Mouse (Mus musculus) left cerebral cortex, postnatal 36 days (tissue): ENCODE results near the gene Rab33b. TPM values are rescaled to one million over a fixed set of nuclear protein-coding genes. Genes with fewer than 3 reads are reported as not detected.

Experiments used
- DNase-seq, 2 experiments: peaks; one replicate each; pipeline ENCODE4 v3.0.0; 2021 to 2022; ENCODE audit warnings: low spot score in 2 of 2, mixed read lengths in 1 of 2
- intact Hi-C: fragments of 180-260 bp; cut with DNase I; formaldehyde crosslinking; loops from one replicate; pipeline ENCODE4 v1.15.1; 2025
- total RNA-seq, 2 experiments: library from RNA; stranded (reverse); gene quantifications; 2 replicates each; pipeline ENCODE4 v1.2.3; 2021

Rab33b gene
- total RNA-seq, 2 experiments from 2014 or later, result 18.8 to 25.5 TPM

DNA sequence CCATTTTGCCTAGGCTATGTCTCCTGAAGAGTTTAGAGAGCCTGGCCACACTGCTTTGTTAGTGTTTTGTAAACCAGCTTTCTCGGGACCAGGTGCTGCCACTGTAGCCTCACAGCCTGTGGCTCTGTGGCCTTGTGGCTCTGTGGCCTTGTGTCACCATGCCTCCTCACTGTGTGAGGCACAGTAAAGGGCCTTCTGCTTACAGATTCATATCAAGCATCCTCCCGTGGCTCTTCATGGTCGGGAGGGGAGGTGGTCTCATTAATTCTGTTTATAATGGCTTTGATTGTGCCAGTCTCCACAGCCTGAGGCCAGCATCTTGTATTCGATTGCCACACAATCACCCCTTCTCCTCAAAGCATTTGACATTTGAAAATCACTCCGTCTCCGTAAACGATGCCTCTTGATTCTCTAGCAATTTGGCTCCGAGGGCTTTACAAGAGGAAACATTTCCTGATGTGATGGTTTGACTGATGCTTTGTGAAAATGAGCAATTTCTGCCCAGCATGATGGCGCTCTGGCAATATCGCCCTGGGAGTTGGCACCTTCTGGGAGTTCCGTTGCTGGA, 20.7 kb downstream of the Rab33b start:
- no peak for DNase-seq
- intact Hi-C loops, result no loop called here

DNA sequence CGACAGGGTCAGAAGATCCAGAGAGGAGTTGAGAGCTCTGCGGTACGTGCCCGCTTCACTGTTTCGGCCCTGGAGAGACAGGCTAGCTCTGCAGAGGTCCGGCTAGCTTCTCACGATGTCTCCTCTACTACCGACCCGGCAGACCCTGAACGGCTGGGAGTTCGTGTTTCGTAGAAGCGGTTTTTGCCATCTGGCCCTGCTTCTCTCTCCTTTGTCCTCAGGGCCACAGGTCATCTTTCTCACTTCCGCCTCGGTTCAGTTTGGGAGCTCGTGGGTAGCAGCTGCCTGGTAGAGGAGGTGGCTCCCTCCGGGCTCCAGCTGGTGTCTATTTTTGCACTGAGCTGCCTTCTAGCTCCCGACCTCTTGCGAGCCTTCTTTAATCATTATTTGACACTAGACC, 21.7 kb downstream of the Rab33b start:
- intact Hi-C loops, result no loop called here
- no peak for DNase-seq

DNA sequence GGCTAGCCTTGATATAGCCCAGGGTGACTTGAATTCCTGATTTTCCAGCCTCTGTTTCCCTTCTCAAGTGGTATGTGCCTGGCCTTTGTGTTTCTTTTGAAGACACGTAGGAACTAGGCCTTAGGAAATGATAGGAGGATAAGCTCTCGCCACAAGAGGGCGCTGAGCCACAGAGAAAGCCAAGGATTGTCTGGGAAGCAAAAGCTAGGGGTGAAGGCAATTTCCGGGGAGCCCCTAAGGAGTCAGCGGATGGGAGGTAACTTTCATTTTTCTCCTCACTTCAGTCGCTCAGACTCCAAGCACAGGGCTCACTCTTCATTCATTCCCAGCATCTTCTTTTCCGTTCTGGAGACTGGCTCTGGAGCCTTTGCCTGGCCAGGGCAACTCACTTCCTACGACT, 27.2 kb downstream of the Rab33b start:
- intact Hi-C loops, result loop anchor here (2.0 kb wide), 2 partner anchors 142 to 732 kb away; no protein-coding TSS in a partner anchor
- DNase-seq, result peak; percentile 48 to 76

DNA sequence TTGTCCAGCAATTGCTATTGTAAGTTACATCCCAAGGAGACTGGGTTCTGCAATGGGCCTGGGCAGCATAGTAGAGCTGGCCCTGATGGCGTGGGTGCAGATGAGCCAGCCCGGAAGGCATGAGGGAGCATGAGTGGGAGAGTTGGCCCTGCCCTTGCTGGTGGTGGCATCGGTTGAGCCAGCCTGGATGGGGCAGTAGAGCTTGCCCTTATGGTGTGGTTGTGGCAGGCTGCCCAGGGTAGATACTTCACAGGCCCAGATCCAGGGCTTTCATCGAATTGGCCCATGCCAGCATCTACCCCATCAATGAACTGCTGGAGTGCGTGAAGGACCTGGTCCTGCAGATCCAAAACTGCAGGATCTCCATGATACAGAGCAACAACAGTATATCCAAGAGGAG, 28.3 kb downstream of the Rab33b start:
- no peak for DNase-seq
- intact Hi-C loops, result loop anchor here (2.0 kb wide), 2 partner anchors 141 to 731 kb away; no protein-coding TSS in a partner anchor

DNA sequence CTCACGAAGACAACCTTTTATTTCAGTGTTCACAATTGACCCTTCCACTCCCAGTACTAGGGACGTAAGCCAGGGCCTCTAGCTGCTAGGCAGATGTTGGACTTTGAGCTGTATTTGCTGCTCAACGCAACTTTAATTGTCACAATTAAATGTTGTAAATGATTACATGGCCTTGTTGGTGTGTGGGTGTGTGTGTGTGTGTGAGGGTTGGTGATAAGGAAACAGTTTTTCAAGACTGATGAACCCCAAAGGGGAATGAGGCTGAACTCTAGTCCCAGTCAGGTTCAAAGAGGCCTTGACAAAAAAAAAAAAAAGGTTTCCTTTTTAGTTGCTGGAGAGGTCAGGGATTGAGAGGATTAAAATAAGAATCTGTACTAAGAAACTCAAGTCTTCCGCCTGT, 33.7 kb downstream of the Rab33b start:
- intact Hi-C loops, result loop anchor here (2.0 kb wide), 1 partner anchor 41 kb away; no protein-coding TSS in a partner anchor
- DNase-seq, result no peak

DNA sequence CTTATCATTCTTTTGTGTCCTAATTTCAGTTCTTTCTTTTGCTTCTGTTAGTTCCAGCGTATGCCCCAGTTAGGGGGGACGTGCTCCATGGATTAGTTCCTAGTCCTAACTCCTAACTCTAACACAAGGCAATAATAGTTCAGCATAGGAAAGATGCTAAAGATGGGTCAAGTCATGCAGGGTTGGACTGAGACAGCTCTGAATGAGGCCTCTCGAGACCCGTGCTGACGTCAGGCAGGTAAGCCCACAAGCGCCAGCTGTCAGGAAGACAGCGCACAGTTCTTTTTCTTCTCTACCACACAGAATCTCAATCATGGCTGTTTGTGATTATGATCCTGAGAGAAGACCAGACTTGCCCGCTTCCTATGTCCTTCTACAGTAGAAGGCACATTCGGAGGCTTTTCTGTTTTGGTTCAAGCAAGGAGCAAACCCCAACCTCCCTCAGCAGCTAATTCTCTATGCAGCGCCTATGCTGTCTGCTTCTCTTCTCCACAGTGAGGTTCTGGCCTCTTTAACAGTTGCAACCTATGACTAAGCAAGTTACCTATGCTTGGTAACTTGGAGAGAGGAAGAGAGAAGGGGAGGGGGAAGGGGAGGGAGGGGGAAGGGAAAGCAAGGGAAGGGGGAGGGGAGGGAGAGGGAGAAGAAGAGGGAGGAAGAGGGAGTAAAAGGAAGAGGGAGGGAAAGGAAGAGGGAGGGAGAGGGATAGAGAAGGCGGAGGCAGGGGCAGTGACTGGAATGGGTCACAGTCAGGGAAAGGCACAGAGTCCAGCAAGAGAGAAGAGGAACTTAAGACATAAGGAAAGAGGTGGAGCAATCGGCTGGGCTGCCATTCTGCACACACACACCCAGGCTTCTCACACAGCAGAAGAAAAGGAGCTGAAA, 34.4 kb downstream of the Rab33b start:
- intact Hi-C loops, result loop anchor here (2.0 kb wide), 1 partner anchor 41 kb away; no protein-coding TSS in a partner anchor
- no peak for DNase-seq

DNA sequence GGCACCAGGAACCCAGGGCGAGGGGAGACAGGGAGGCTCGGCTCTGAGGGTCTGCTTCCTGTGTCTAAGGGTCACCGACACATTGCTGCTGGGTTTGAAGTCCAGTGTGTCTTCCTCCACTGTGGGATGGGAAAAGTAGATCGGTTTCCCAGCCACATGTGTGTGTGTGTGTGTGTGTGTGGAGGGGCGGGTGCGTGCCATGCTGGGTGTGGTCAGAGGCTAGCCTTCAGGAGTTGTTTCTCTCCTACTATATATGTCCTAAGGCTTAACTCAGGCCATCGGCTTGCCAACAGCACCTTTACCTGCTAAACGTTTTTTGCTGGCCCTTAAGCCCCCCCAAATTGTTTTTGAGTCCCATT, 35.0 kb downstream of the Rab33b start:
- intact Hi-C loops, result no loop called here
- no peak for DNase-seq

DNA sequence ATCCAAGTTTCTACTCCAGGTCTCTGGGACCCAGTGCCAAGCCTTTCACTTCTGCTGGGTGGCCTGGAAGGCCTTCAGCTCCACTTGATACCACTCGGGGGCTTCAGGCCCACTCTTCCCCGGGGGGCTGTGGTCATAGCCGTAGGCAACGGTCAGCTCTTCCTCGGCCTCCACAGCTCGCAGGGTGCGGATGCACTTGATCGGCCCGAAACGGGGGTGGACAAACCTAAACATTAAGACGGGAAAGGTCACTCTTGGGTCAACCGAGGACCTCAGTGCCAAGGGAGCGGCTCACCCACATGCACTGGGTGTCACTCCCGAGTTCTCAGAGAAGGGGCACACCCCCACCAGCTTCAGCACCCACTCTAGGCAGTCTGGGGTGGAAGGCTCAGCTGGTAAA, 37.5 kb downstream of the Rab33b start:
- intact Hi-C loops, result no loop called here

DNA sequence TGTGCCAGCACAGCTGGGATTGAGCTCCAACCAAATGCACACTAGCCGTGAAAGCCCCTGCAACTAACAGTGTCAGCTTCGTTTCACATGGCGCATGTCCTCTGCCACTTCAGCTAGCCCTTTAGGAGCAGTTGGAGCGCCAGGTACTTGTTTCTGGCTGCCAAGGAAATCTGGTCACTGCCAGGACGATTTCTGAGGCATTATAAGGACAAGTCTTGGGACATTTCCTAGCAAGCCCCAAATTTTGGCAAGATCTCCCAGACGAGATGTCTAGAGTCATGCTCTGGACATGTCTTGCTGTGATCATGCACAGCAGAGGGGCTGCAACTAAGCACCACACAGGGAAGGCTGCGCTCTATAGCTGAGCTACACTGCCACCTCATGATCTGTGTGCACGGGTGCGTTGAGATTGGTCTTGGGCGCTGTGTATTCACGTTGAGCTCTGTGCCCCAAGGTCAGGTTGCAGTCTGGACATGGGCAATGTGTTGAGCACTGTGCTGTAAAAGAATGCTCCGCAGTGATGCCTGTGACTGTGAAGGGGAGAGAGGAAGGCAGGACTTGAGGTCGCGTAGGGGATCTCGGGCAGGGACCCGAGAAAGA, 41.6 kb downstream of the Rab33b start:
- DNase-seq, result no peak
- intact Hi-C loops, result no loop called here

More for the DNA sequence above, 37.5 kb downstream of the Rab33b start:
- no peak for DNase-seq

DNA sequence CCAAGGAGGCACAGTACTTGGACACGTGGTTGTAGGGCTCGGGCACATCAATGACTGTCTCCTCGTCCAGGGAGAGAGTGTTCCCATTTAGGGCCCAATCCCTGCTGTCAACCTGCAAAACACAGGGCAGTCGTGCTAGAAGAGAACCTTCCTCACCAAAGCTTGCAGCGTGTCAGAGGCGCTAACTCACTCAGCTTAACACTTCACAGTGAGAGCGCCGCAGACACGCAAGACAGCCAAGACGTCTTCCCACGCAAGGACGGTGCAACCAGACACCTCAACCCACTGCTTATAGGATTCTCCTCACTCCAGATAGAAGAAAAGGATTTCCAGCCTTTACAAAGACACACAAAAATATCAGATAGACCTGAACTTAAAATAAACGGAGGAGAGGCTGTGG, 43.2 kb downstream of the Rab33b start:
- intact Hi-C loops, result no loop called here
- DNase-seq, result peak; percentile 59 to 76

DNA sequence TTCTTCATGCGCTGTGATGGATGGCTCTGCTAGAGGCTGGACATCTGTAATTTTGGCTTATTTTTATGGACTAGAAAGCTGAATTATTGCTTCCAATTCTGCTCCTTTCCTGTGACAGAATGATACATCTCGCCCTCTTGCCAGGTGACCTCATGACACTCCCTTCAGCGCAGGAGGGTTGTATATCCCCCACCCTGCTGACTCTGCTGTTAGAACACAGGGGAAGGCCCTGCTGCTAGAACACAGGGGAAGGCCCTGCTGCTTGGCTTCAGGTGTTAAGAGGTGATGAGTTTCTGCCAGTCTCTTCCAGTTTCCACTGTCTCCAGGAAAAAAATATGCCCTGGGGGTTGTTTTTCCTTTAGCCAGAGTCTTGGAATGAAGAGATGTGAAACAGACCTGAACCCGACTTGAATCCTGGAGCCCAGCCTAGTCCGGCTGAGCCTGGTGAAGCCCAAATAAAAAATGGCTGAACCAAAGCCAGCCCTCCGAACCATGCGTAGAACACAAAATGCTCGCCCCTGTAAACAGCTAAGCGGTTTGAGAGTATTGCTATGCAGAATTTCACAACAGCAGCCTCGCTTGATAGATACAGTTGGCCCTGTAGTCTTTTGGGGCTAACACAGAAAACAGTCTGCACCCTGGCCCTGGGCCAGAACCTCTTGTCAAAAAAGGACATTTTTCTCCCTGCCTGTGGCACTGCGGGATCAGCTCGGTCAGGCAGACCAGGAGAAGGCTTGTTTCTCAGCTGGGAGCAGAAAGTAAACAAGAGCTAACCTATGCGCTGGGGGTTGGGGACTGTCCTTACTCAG, 48.0 kb downstream of the Rab33b start:
- intact Hi-C loops, result no loop called here
- DNase-seq, result no peak

DNA sequence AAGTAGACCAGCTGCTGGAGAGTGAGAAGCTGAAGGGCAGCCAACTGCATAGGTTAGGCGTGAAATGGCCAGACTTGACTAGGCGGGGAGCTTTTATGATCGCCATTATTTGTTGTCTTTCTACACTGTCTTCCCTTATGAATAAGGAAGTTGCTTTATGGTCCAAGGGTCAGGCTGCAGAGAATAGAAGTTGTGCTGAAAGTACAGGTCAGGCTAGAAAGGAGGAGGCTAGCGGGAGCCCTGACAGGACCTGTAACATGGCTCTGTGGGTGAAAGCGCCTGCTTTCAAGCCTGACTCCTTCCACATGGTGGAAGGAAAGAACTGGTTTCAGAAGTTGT, 48.5 kb downstream of the Rab33b start:
- DNase-seq, result no peak
- intact Hi-C loops, result no loop called here

DNA sequence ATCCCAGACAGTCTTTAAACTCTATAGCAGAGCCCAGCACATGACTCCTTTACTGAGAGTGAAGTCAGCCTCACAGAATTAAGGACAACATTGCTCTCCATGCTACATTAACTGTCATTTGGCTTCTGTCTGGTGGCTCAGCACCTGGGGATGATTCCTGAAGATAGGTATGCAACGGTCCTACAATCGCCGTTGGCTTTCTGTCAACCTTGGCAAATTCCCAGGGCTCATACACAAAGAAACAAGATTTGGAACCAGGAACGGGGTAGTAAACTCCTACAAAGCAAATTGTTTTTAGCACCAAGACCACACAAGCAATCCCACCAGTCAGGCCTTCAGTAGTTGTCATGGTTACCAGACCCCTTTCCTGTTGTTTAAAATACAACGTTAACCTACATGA, 49.9 kb downstream of the Rab33b start:
- no peak for DNase-seq
- intact Hi-C loops, result no loop called here

DNA sequence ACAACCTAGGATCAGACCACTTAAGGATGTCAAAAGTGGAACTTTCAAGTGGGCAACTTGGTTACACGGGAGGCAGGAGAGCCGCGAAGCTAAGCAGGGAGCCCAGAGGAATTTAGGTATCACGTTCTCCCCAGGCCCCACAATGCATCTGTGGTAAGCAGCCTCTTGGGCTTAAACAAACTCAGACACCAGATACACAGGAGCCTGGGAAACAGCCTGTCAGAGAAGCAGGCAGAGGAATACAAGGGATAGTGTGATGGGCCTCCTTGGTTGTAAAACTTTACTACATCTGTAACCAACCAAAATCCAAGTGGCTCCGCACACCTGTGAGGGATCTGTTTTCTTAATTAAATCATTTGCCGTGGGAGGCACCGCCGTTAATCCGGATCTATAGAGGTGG, 50.3 kb downstream of the Rab33b start:
- no peak for DNase-seq
- intact Hi-C loops, result no loop called here

DNA sequence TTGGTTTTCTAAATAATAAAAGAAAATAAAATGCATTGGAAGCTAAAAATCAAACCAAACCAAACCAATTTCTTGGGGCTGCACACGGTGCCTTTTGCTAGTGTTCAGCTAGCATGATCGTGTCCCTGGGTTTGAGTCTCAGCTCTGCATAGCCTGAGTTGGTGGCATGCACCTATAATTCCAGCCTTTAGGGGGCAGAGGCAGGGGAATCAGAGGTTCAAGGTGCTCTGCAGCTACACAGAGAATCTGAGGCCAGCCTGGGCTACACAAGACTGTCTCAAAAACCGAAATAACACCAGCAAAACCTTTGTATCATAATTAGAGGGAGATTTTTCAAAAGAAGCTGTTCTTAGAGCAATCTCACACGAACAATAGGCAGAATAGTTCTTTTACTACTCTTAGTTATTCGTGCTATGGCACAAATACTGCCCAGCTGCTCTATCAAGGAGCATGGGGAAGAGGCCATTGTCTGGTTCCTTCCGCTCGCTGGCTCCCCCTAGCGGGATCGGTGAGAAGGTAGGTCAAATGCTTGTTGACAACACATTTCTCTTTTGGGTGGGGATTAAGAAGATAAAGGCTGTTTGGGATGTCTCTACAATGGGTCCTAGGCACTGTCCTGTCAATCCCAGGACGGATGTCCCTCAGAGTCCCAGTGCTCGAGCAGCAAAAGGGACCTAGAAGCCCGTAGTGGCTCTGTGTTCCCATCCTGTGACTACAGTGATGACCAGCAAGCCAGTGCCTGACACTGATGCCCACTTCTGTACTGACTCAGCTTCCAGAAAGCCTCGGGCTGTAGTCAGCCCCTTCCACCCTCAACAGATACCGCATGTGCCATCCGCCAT, 56.1 kb downstream of the Rab33b start:
- peak; percentile 32 to 40 for DNase-seq
- intact Hi-C loops, result no loop called here

DNA sequence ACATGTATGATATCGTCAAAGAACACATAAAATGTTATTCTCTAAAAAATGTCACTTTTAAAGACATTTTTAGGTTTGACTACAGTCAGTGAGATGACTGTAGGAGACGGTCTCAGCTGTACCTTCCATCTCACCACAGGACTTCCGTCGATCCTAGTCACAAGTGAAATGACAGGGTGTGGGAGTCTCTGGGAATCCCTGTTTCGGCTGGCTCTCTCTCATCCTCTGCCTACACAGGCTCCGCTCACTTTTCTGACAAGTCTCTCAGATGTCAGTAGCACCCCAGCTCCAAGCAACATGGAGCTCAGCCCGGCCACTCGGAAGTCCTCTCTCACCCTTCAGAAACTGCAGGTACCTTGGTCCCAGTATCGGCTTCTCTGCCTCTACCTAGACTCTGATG, 56.9 kb downstream of the Rab33b start:
- intact Hi-C loops, result no loop called here
- DNase-seq, result no peak

DNA sequence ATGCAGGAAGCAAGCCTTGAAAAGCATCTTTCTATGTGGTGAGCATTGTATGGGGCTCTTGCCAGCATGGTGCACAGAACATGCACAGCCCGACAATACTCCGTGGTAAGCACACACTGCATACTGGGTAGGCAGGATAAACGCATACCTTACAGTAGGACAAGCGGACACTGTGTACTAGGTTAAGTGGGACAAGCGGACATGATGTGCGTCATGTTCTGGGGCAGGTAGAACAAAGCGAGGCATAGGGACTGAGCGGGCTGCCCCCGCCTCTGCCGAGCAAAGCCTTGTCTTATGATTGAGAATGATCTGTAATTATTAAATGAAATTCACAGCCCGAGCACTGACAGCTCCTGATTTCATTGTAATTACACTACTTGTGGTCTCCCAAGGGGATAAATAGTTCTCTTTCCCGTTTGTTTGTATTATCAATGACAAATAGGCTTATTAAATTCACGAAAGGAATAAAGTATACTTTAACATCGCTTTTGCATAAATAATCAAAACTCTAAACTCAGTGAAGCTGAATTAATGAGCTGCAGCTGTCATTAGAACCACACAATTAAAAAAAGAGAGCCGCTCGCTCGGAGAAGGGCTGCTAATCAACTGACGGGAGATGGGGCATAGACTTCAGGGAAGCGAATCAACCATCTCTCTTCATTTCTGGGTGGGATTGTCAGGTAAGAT, 60.9 kb downstream of the Rab33b start:
- intact Hi-C loops, result no loop called here
- no peak for DNase-seq
